Mouse (Mus musculus) layer of hippocampus, postnatal 10 days (tissue): ENCODE measurements at regions not wholly inside any gene's neighbourhood (a gene's known extent, or its start where the extent isn't known, plus 50 kb on each side); places are given as distances from the start of the nearest gene placed in this dataset.
"Not testable (repeated sequence)": the region's sequence is repeated elsewhere in the genome, so short reads cannot be mapped to it uniquely, and the experiment has no call there.

ENCODE experiments used
- DNase-seq, 2 experiments: peaks; one replicate each; pipeline ENCODE4 v3.0.0; 2021; ENCODE audit warnings: low spot score in 2 of 2

DNA sequence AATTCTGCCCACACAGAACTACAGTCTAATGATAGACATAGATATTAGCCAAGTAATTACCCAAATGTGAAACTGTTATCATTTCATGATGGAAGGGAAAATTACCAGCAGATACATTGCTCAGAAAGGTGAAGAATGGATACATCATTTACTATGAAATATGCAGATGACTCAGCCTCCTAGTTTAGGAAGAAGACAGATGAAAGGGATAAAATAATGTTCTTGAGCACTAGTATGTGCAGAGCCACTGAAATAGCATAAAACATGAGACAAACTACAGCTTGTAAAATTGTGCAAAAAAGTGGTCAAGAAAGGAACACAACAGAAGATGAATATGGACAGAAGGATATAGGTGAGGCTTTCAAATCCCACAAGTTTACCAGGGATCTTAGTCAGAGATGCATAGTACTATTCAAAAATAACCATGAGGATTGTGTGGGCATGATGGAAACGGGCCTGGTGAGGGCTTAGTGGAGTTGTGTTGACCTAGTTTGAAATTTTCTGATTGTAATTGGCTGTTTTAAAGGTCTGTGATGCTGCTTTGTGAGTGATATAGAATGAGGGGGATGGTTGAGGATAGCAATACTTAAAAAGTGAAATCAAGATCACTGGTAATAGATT is 883.3 kb downstream of the Dnajb9 start:
- DNase-seq, result no peak

DNA sequence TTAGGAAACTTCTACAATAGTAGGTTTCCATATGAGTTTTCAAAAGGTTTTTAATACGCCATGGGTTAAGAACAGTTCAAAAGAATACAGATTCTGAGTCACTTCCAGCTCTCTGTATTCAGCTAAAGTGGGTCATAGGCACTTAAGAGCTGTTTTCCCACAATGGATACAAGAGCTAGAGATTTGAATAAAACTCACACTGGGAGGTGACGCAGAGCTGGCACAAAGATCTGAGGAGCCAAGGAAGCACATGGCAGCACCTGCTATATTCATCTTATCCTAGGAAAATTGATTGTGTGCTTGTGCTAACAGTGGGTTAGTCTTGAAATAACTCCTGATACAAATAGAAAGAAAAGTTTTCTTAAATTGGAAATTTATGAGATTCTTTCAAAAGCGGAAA is 899.8 kb downstream of the Dnajb9 start:
- DNase-seq, result peak in 1 of 2 experiments; percentile 10

GRCm38 (mm10) chr12:43306502-43307051 is 903.5 kb downstream of the Dnajb9 start:
- DNase-seq, result no peak

- no peak for DNase-seq
Observed at GRCm38 (mm10) chr12:43300504-43300903, 909.6 kb downstream of the Dnajb9 start.

DNA sequence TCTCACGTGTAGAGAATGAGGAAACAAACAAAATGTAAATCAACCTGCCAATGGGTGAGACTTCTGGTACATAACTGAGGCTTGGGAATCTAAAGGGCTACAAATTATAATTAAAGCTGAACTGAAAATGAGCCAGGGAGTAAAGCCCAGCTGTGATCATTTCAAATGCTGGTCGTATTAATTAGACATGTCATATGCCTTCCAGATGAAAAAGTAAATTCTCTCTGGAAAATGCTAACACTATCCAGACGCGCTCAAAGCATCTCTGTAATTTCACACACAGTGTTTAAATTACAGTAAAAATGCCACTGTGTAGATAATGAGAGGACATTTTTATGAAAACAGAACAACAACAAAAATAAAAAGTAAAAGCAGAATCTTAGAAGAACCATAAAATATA is 929.7 kb downstream of the Dnajb9 start:
- DNase-seq, result no peak

DNA sequence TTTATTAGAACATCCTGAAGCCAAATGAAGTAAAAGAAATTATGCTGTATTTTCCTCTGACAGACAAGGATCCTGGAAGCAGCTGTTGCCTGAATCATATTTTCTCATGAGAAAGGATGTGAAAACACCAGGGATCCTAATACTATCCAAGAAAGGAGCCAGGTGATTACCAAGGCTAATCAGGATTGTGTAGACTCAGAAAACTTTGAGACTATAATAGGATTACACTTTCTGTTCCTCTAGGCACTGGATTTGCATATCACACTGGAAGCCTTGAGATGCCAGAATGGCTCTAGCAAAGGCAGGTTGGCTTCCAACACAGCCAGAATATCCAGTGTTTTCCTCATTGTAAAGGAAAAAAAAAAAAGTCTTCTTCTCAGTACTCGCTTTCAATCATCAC is 945.1 kb downstream of the Dnajb9 start:
- DNase-seq, result no peak

- no peak for DNase-seq
Observed at GRCm38 (mm10) chr12:43263845-43264244, 946.3 kb downstream of the Dnajb9 start.

DNA sequence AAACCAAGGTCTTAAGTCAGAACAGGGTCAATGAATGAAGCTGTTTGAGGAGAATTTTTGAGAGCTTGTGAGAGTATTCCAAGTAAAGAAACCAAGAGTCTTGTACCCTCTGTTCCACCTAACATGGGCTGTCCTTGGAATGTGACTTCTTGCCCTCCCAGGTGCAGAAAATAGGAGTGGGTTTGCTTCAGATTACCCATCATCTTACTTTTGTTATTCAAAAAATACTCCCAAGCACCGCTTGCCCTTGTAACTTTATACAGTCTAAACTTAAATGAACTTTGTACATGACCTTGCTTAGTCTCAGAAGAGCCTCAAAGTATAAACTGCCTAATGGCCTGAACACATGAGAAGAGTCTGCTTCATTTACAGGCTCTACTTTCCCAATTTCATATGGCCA is 984.2 kb downstream of the Dnajb9 start:
- DNase-seq, result no peak

- DNase-seq, result no peak
Observed at GRCm38 (mm10) chr12:43223768-43224435, 986.2 kb downstream of the Dnajb9 start.

DNA sequence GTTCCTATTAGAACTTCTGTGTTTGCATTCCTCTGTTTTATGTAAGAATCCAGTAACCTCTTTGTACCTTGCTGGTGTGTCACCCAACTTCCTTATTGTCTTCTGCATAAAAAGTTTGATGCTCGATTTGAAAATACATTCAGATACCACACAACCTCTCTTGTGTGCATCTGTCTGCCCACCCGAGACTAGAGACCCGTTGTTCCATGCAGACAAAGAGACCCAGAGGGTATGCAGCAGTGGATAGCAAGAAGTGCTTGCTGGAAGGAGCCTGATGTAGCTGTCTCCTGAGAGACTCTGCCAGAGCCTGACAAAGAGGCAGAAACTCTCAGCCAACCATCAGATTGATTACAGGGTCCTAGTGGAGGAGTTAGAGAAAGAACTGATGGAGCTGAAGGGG is 997.8 kb downstream of the Dnajb9 start:
- DNase-seq, result not testable (repeated sequence)

- DNase-seq, result no peak
Observed at GRCm38 (mm10) chr12:43204589-43204988, 1005.5 kb downstream of the Dnajb9 start.
